ENCODE assay signal across 14 mouse cellular contexts in genomic region chr2:14159756-14160155, GRCm38 (mm10). TPM values are rescaled to one million over a fixed set of nuclear protein-coding genes. Genes with fewer than 3 reads are reported as not detected.
DNase-seq lines count a peak whose midpoint lies in the region; ATAC-seq and TF ChIP-seq lines count a peak whose summit lies in the region.
"Had no signal": no experiment of that assay in that cellular context is flagged by ENCODE, and none has a peak within 500 bp of the region (broad histone marks: within the 10 kb centered on the region; RNA-seq: fewer than 3 reads in every experiment).

No protein-coding gene starts in this region.

- no peak for TF ChIP-seq EP300 in CH12.LX (IDR thresholded peaks at IDR 0.05; ENCODE audit: low read length)

- H3K9ac ChIP-seq in forebrain, embryonic 15.5 days (replicated peaks): no peak overlapping the region
- H3K9ac ChIP-seq in CH12.LX (ENCODE audit: insufficient read depth, low read depth): no peak overlapping the region
- no peak overlapping the region for H3K9ac ChIP-seq in midbrain, embryonic 15.5 days
- H3K9ac ChIP-seq: limb, embryonic 12.5 days had no signal

- no peaks in the 10 kb centered on the region for H3K36me3 ChIP-seq in forebrain, embryonic 15.5 days
- H3K36me3 ChIP-seq in forebrain, embryonic 10.5 days (replicated peaks): no peaks in the 10 kb centered on the region
- peaks cover 0 to 22% of the 10 kb centered on the region in 2 experiments for H3K36me3 ChIP-seq in CH12.LX (replicated peaks in 1 of 2; ENCODE audit: control insufficient read depth in 1 of 2, insufficient read depth in 1 of 2, low read length in 1 of 2)
- no peaks in the 10 kb centered on the region for H3K36me3 ChIP-seq in midbrain, embryonic 15.5 days (replicated peaks)

- H3K4me1 ChIP-seq in forebrain, embryonic 15.5 days: no peaks in the 10 kb centered on the region
- H3K4me1 ChIP-seq in forebrain, embryonic 10.5 days: no peaks in the 10 kb centered on the region
- H3K4me1 ChIP-seq in CH12.LX (ENCODE audit: control insufficient read depth in 1 of 2, insufficient read depth in 2 of 2): no peaks in the 10 kb centered on the region
- no peaks in the 10 kb centered on the region for H3K4me1 ChIP-seq in midbrain, embryonic 15.5 days
- H3K4me1 ChIP-seq: limb, embryonic 12.5 days had no signal

- no peak for DNase-seq in forebrain, embryonic 10.5 days (ENCODE audit: extremely low spot score, low spot score)
- no peak for DNase-seq in layer of hippocampus, adult 2 months (ENCODE audit: low spot score in 2 of 2)
- DNase-seq in layer of hippocampus, adult 18-20 months (ENCODE audit: low spot score in 2 of 2): no peak
- DNase-seq in CH12.LX (ENCODE audit: extremely low read depth): no peak
- no peak for DNase-seq in ovary, adult 18-20 months (ENCODE audit: low spot score)
- DNase-seq: adrenal gland, adult 2 months; cerebellum, postnatal 25 days; gastrocnemius, postnatal 14 days; kidney, adult 9 months had no signal

- H3K4me2 ChIP-seq in forebrain, embryonic 15.5 days (replicated peaks): no peak overlapping the region
- H3K4me2 ChIP-seq in CH12.LX (ENCODE audit: insufficient read depth, low read depth, poor library complexity, severe bottlenecking): no peak overlapping the region
- H3K4me2 ChIP-seq in midbrain, embryonic 15.5 days: no peak overlapping the region
- H3K4me2 ChIP-seq: limb, embryonic 12.5 days had no signal

- no peak overlapping the region for H3K27ac ChIP-seq in forebrain, embryonic 15.5 days (replicated peaks)
- H3K27ac ChIP-seq in forebrain, embryonic 10.5 days: no peak overlapping the region
- no peak overlapping the region for H3K27ac ChIP-seq in layer of hippocampus, adult 2 months
- no peak overlapping the region for H3K27ac ChIP-seq in CH12.LX (ENCODE audit: insufficient read depth, low read depth)
- no peak overlapping the region for H3K27ac ChIP-seq in midbrain, embryonic 15.5 days
- H3K27ac ChIP-seq: limb, embryonic 12.5 days had no signal

- 0 out of 2 replicates have a peak, but pooled peaks have one; percentile 60 for ATAC-seq in forebrain, embryonic 15.5 days (replicated peaks)
- peak; percentile 79 for ATAC-seq in midbrain, embryonic 15.5 days (replicated peaks)
- no peak for ATAC-seq in inflammation-experienced regulatory T-cells, adult 6 months

- 74% methylated on average over 2 of the region's 2 CpGs for WGBS in forebrain, embryonic 15.5 days
- 94% methylated on average over 2 of the region's 2 CpGs for WGBS in forebrain, embryonic 10.5 days
- 84% methylated on average over 2 of the region's 2 CpGs for WGBS in midbrain, embryonic 15.5 days

- H3K79me2 ChIP-seq in CH12.LX (replicated peaks; ENCODE audit: control insufficient read depth, extremely low read depth, insufficient read depth, poor library complexity, severe bottlenecking): no peaks in the 10 kb centered on the region

- dilution Hi-C loops in CH12.LX (cut with MboI; ENCODE audit: extremely low pct_ligation_motif_present, extremely low pct_unique_long_range_greater_than_20kb, low sequenced_read_pairs): no loop called here

- peak; percentile 24 for TF ChIP-seq RAD21 in CH12.LX (IDR thresholded peaks at IDR 0.05; ENCODE audit: low read depth, low read length)

- in situ Hi-C loops in CH12.LX (cut with MboI; ENCODE audit: low pct_ligation_motif_present, low pct_unique_long_range_greater_than_20kb, low sequenced_read_pairs): no loop called here

- H3K9me3 ChIP-seq in forebrain, embryonic 15.5 days: no peaks in the 10 kb centered on the region
- no peaks in the 10 kb centered on the region for H3K9me3 ChIP-seq in forebrain, embryonic 10.5 days
- H3K9me3 ChIP-seq in CH12.LX (replicated peaks; ENCODE audit: low read length): no peaks in the 10 kb centered on the region
- no peaks in the 10 kb centered on the region for H3K9me3 ChIP-seq in midbrain, embryonic 15.5 days
- H3K9me3 ChIP-seq: limb, embryonic 12.5 days had no signal

- H3K27me3 ChIP-seq in forebrain, embryonic 15.5 days: no peaks in the 10 kb centered on the region
- no peaks in the 10 kb centered on the region for H3K27me3 ChIP-seq in forebrain, embryonic 10.5 days (ENCODE audit: poor library complexity, severe bottlenecking)
- H3K27me3 ChIP-seq in CH12.LX (replicated peaks): no peaks in the 10 kb centered on the region
- H3K27me3 ChIP-seq in midbrain, embryonic 15.5 days (replicated peaks): no peaks in the 10 kb centered on the region
- H3K27me3 ChIP-seq: limb, embryonic 12.5 days had no signal

- peak; percentile 72 for TF ChIP-seq CTCF in layer of hippocampus, adult 2 months (conservative IDR thresholded peaks at IDR 0.05)
- TF ChIP-seq CTCF in CH12.LX (conservative IDR thresholded peaks at IDR 0.05 in 1 of 2, IDR thresholded peaks at IDR 0.05 in 1 of 2; ENCODE audit: low read depth in 2 of 2, low read length in 2 of 2): peak in 1 of 2 experiments; percentile 25; a peak in 2 of 4 replicates

- TF ChIP-seq POLR2A in CH12.LX (IDR thresholded peaks at IDR 0.05; ENCODE audit: low read depth, low read length): no peak

- no peak overlapping the region for H3K4me3 ChIP-seq in forebrain, embryonic 15.5 days
- H3K4me3 ChIP-seq in forebrain, embryonic 10.5 days: no peak overlapping the region
- H3K4me3 ChIP-seq in layer of hippocampus, adult 2 months: no peak overlapping the region
- no peak overlapping the region for H3K4me3 ChIP-seq in CH12.LX (replicated peaks in 1 of 3; ENCODE audit: low read depth in 2 of 3, low read length in 2 of 3, poor library complexity in 1 of 3)
- no peak overlapping the region for H3K4me3 ChIP-seq in midbrain, embryonic 15.5 days
- H3K4me3 ChIP-seq: limb, embryonic 12.5 days; myocyte had no signal

TF ChIP-seq in CH12.LX, 34 proteins besides CTCF, POLR2A, EP300 and RAD21:
- peak; percentile 6; the same call in 1 of the 2 replicates for TF ChIP-seq SMC3 (IDR thresholded peaks at IDR 0.05; ENCODE audit: low read depth, low read length)
- no peak for TF ChIP-seq NRF1 (IDR thresholded peaks at IDR 0.05; ENCODE audit: low read depth, low read length)
- TF ChIP-seq ZMIZ1 (IDR thresholded peaks at IDR 0.05; ENCODE audit: low read depth, low read length): no peak

RNA-seq across cellular contexts. Expression of gene Tmem236, which starts 14.6 kb away (rescaled TPM):
- polyA plus RNA-seq in forebrain, embryonic 15.5 days (2015; fragmentation: Nextera tagmentation; extraction: Ambion mirVana): 0.11 TPM in 2 replicates
- polyA plus RNA-seq in forebrain, embryonic 10.5 days (2016; fragmentation: Nextera tagmentation; extraction: Ambion mirVana): 0.04 TPM in 1 of 2 replicates, not detected in the other
- under 1 TPM; 0.10 to 0.18 TPM for total RNA-seq in layer of hippocampus, adult 2 months (2021)
- not detected for total RNA-seq in layer of hippocampus, adult 18-20 months (2021)
- total RNA-seq in CH12.LX (2012; rRNA removed): not detected in 2 replicates
- 0.05 TPM in 1 of 2 replicates, not detected in the other for total RNA-seq in CH12.LX (2014; rRNA removed)
- polyA plus RNA-seq in CH12.LX (2012; ENCODE audit: insufficient read length, low read depth): not detected in 2 replicates
- polyA plus RNA-seq in midbrain, embryonic 15.5 days (2015; fragmentation: Nextera tagmentation; extraction: Ambion mirVana): 0.06 and 0.12 TPM in 2 replicates
- not detected for polyA plus RNA-seq in inflammation-experienced regulatory T-cells, adult 6 months (2017; shearing (Covaris generic))
- total RNA-seq: adrenal gland, adult 2 months had no signal
- polyA plus RNA-seq: adrenal gland, adult 2 months; limb, embryonic 12.5 days had no signal
